Mouse (Mus musculus): ENCODE measurements around the gene Il9r. TPM values are rescaled to one million over a fixed set of nuclear protein-coding genes. Genes with fewer than 3 reads are reported as not detected.
A peak's percentile ranks its signal among the peaks of the same experiment; 100 is the strongest.
"Not testable (repeated sequence)": the region's sequence is repeated elsewhere in the genome, so short reads cannot be mapped to it uniquely, and the experiment has no call there.

The Il9r gene
- total RNA-seq, 1 experiment from 2014 or later, result 12.8 TPM

- peak; percentile 97 for ATAC-seq (ENCODE audit: extremely low read depth, insufficient number of reproducible peaks, low FRiP score, poor library complexity, severe bottlenecking)
Measured at GRCm38 (mm10) chr11:32205058-32205873, 5.2 kb upstream of the Il9r start, which contains the start of gene Snrnp25. Snrnp25 (plus strand) TSS chr11:32205415.

- ATAC-seq (ENCODE audit: extremely low read depth, insufficient number of reproducible peaks, low FRiP score, poor library complexity, severe bottlenecking), result no peak
Measured at GRCm38 (mm10) chr11:32201922-32202685, 2.0 kb upstream of the Il9r start.

GRCm38 (mm10) chr11:32200992-32201391 is 913 bp upstream of the Il9r start:
- ATAC-seq (ENCODE audit: extremely low read depth, insufficient number of reproducible peaks, low FRiP score, poor library complexity, severe bottlenecking), result not testable (repeated sequence)

GRCm38 (mm10) chr11:32199230-32199629 is 849 bp downstream of the Il9r start:
- no peak for ATAC-seq (ENCODE audit: extremely low read depth, insufficient number of reproducible peaks, low FRiP score, poor library complexity, severe bottlenecking)

- ATAC-seq (ENCODE audit: extremely low read depth, insufficient number of reproducible peaks, low FRiP score, poor library complexity, severe bottlenecking), result no peak
Measured at GRCm38 (mm10) chr11:32198256-32198955, 1.7 kb downstream of the Il9r start.

- ATAC-seq (ENCODE audit: extremely low read depth, insufficient number of reproducible peaks, low FRiP score, poor library complexity, severe bottlenecking), result no peak
Measured at GRCm38 (mm10) chr11:32197766-32198165, 2.3 kb downstream of the Il9r start.

- ATAC-seq (ENCODE audit: extremely low read depth, insufficient number of reproducible peaks, low FRiP score, poor library complexity, severe bottlenecking), result no peak
Measured at GRCm38 (mm10) chr11:32196727-32197126, 3.4 kb downstream of the Il9r start.

GRCm38 (mm10) chr11:32195867-32196540 is 4.1 kb downstream of the Il9r start:
- no peak for ATAC-seq (ENCODE audit: extremely low read depth, insufficient number of reproducible peaks, low FRiP score, poor library complexity, severe bottlenecking)

- ATAC-seq (ENCODE audit: extremely low read depth, insufficient number of reproducible peaks, low FRiP score, poor library complexity, severe bottlenecking), result no peak
Measured at GRCm38 (mm10) chr11:32194626-32195025, 5.5 kb downstream of the Il9r start.

GRCm38 (mm10) chr11:32194086-32194485 is 6.0 kb downstream of the Il9r start:
- no peak for ATAC-seq (ENCODE audit: extremely low read depth, insufficient number of reproducible peaks, low FRiP score, poor library complexity, severe bottlenecking)

GRCm38 (mm10) chr11:32193156-32193555 is 6.9 kb downstream of the Il9r start:
- ATAC-seq (ENCODE audit: extremely low read depth, insufficient number of reproducible peaks, low FRiP score, poor library complexity, severe bottlenecking), result no peak

- no peak for ATAC-seq (ENCODE audit: extremely low read depth, insufficient number of reproducible peaks, low FRiP score, poor library complexity, severe bottlenecking)
Measured at GRCm38 (mm10) chr11:32190603-32191110, 9.4 kb downstream of the Il9r start.

- no peak for ATAC-seq (ENCODE audit: extremely low read depth, insufficient number of reproducible peaks, low FRiP score, poor library complexity, severe bottlenecking)
Measured at GRCm38 (mm10) chr11:32190119-32190518, 10.0 kb downstream of the Il9r start.

GRCm38 (mm10) chr11:32189434-32189833 is 10.6 kb downstream of the Il9r start:
- no peak for ATAC-seq (ENCODE audit: extremely low read depth, insufficient number of reproducible peaks, low FRiP score, poor library complexity, severe bottlenecking)

GRCm38 (mm10) chr11:32188881-32189280 is 11.2 kb downstream of the Il9r start:
- no peak for ATAC-seq (ENCODE audit: extremely low read depth, insufficient number of reproducible peaks, low FRiP score, poor library complexity, severe bottlenecking)

- ATAC-seq (ENCODE audit: extremely low read depth, insufficient number of reproducible peaks, low FRiP score, poor library complexity, severe bottlenecking), result no peak
Measured at GRCm38 (mm10) chr11:32187256-32187655, 12.8 kb downstream of the Il9r start.

GRCm38 (mm10) chr11:32186031-32186430 is 14.0 kb downstream of the Il9r start:
- no peak for ATAC-seq (ENCODE audit: extremely low read depth, insufficient number of reproducible peaks, low FRiP score, poor library complexity, severe bottlenecking)

- ATAC-seq (ENCODE audit: extremely low read depth, insufficient number of reproducible peaks, low FRiP score, poor library complexity, severe bottlenecking), result no peak
Measured at GRCm38 (mm10) chr11:32184469-32184868, 15.6 kb downstream of the Il9r start.

Measured in neutrophil, adult 5-6 weeks (primary cell).